Mouse (Mus musculus): ENCODE data around the gene Tgds.

DNA sequence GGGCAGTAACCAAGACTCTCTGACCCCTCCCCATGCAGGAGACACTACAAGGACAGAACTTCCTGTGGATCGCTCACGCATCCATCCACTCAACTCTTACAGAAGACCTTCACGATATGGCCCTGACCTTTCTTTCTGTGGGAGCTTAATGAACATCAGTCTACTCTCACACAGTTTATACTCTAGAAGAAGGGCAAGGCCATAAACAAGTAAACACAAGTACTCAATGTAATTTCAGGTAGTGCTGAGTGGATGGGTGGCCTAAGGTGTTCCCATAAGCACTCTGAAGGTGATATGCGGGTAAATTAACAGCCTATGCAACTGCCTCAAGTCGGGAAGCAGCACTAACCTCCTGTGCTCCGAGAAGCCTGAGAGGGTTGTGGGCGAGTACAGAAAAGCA, 1.1 kb downstream of the Tgds start:
- TF ChIP-seq POLR2A (IDR thresholded peaks at IDR 0.05; ENCODE audit: extremely low read depth, insufficient read depth, low read length), result no peak
- no peak for TF ChIP-seq CTCF (IDR thresholded peaks at IDR 0.05; ENCODE audit: extremely low read depth, insufficient read depth, low read length)
